Mouse (Mus musculus) spleen, postnatal 36 days (tissue): ENCODE results near the gene Gcgr.
"Not testable (repeated sequence)": the region's sequence is repeated elsewhere in the genome, so short reads cannot be mapped to it uniquely, and the experiment has no call there.

Experiments
- DNase-seq, 2 experiments: peaks; one replicate each; pipeline ENCODE4 v3.0.0; 2022; ENCODE audit warnings: low spot score in 2 of 2, mixed read lengths in 1 of 2

Gcgr gene

GRCm38 (mm10) chr11:120506899-120507298 lies 23.6 kb upstream of the Gcgr start:
- DNase-seq, result no peak

- DNase-seq, result no peak
Observed at GRCm38 (mm10) chr11:120507611-120508289, 22.7 kb upstream of the Gcgr start.

- DNase-seq, result no peak
Observed at GRCm38 (mm10) chr11:120508290-120508870, 22.1 kb upstream of the Gcgr start.

GRCm38 (mm10) chr11:120509940-120510339 lies 20.6 kb upstream of the Gcgr start:
- DNase-seq, result no peak

- DNase-seq, result no peak
Observed at GRCm38 (mm10) chr11:120510375-120511030, 20.0 kb upstream of the Gcgr start.

- DNase-seq, result no peak
Observed at GRCm38 (mm10) chr11:120512790-120513453, 17.6 kb upstream of the Gcgr start.

GRCm38 (mm10) chr11:120514262-120514661 lies 16.2 kb upstream of the Gcgr start:
- not testable (repeated sequence) for DNase-seq

- DNase-seq, result peak; percentile 75 to 77
Observed at GRCm38 (mm10) chr11:120515611-120516010, 14.9 kb upstream of the Gcgr start.

GRCm38 (mm10) chr11:120517147-120517546 lies 13.4 kb upstream of the Gcgr start:
- no peak for DNase-seq

- peak; percentile 15 to 35 for DNase-seq
Observed at GRCm38 (mm10) chr11:120518027-120518426, 12.5 kb upstream of the Gcgr start.

GRCm38 (mm10) chr11:120518558-120518957 lies 11.9 kb upstream of the Gcgr start:
- DNase-seq, result no peak

GRCm38 (mm10) chr11:120519738-120520137 lies 10.8 kb upstream of the Gcgr start:
- DNase-seq, result peak; percentile 39 to 44

GRCm38 (mm10) chr11:120520498-120520897 lies 10.0 kb upstream of the Gcgr start:
- DNase-seq, result no peak

- no peak for DNase-seq
Observed at GRCm38 (mm10) chr11:120520967-120521540, 9.4 kb upstream of the Gcgr start.

GRCm38 (mm10) chr11:120522581-120522980 lies 7.9 kb upstream of the Gcgr start:
- DNase-seq, result no peak

- peak in 1 of 2 experiments; percentile 48 for DNase-seq
Observed at GRCm38 (mm10) chr11:120525959-120526358, 4.5 kb upstream of the Gcgr start.

- DNase-seq, result no peak
Observed at GRCm38 (mm10) chr11:120527690-120528354, 2.7 kb upstream of the Gcgr start.

- no peak for DNase-seq
Observed at GRCm38 (mm10) chr11:120528903-120529302, 1.6 kb upstream of the Gcgr start.

GRCm38 (mm10) chr11:120531646-120532045 lies 1.1 kb downstream of the Gcgr start:
- no peak for DNase-seq

GRCm38 (mm10) chr11:120534093-120534492 lies 3.6 kb downstream of the Gcgr start:
- no peak for DNase-seq

- no peak for DNase-seq
Observed at GRCm38 (mm10) chr11:120535145-120535544, 4.6 kb downstream of the Gcgr start.

GRCm38 (mm10) chr11:120535804-120536203 lies 5.3 kb downstream of the Gcgr start:
- DNase-seq, result no peak
